In the genomic region with DNA sequence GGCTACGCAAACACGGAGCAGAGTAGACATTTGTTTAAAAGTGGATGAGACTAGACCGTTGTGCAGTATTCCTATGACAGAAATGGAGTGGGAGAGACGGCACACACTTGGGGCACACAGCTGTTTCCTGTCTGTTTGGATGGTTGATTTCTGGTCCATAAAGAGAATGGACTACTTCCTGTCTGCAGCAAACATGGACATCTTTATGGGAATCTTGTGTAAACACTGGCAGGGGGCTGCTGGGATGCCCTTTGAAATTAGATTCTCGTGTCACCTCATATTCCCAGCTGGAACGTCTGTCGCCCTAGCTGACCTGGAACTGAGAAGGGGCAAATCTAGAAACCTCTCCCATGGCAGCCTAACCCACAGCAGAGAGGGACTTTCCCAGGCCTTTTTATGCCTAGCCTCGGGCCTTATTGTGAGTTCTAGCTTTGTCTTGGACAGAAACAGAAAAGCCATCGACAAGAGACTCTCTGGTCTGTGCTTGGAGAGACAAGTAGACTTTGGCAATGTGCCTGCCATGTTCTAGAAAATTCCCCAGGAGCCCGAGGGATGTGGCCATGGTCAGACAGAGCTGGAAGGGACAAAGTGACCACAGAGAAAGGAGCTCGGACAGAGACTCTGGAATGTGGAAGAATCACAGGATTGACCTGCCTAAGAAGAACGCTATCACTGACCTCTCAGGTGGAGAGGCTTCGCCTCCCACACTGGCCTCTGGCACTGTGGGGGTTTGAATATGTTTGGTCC, we compare ENCODE assay signal across 12 mouse cellular contexts.
DNase-seq lines count a peak whose midpoint lies in the region; ATAC-seq and TF ChIP-seq lines count a peak whose summit lies in the region.
"Had no signal": no experiment of that assay in that cellular context is flagged by ENCODE, and none has a peak within 500 bp of the region (broad histone marks: within the 10 kb centered on the region; RNA-seq: fewer than 3 reads in every experiment).

No protein-coding gene starts in this region.

- WGBS in kidney, embryonic 15.5 days: 34% methylated on average over 13 of the region's 13 CpGs
- WGBS in lung, embryonic 14.5 days: 36% methylated on average over 13 of the region's 13 CpGs
- WGBS in stomach, embryonic 16.5 days: 50% methylated on average over 13 of the region's 13 CpGs

- peaks cover 5% of the 10 kb centered on the region; the same call in 1 of the 2 replicates for H3K27me3 ChIP-seq in kidney, embryonic 15.5 days
- no peaks in the 10 kb centered on the region for H3K27me3 ChIP-seq in lung, embryonic 14.5 days (ENCODE audit: insufficient read depth, low read length)
- H3K27me3 ChIP-seq in stomach, embryonic 16.5 days (ENCODE audit: control insufficient read depth, insufficient read depth, low read length): no peaks in the 10 kb centered on the region
- H3K27me3 ChIP-seq: liver, embryonic 12.5 days; midbrain, embryonic 12.5 days had no signal

- intact Hi-C loops in left cerebral cortex, postnatal 36 days (cut with DNase I): loop anchor here (5.0 to 10.0 kb wide), 3 partner anchors 48 to 235 kb away; a partner anchor contains a TSS

- peak overlapping the region; percentile 64 for H3K27ac ChIP-seq in kidney, embryonic 15.5 days
- peak overlapping the region; percentile 71 for H3K27ac ChIP-seq in lung, embryonic 14.5 days (ENCODE audit: low read depth)
- peak overlapping the region; percentile 20; the same call in 1 of the 2 replicates for H3K27ac ChIP-seq in stomach, embryonic 16.5 days (ENCODE audit: low read length)
- H3K27ac ChIP-seq: liver, embryonic 12.5 days; midbrain, embryonic 12.5 days had no signal

- DNase-seq in urinary bladder, postnatal 4 days (ENCODE audit: low spot score in 2 of 2): peak; percentile 16 to 52
- no peak for DNase-seq in urinary bladder, postnatal 25 days (ENCODE audit: low spot score)
- DNase-seq in lung, embryonic 14.5 days: peak; percentile 90
- no peak for DNase-seq in left cerebral cortex, postnatal 36 days (ENCODE audit: low spot score in 2 of 2)
- DNase-seq in left cerebral cortex, adult 18-20 months (ENCODE audit: low spot score in 2 of 2): no peak
- DNase-seq: cerebellum, adult 9-11 months; forebrain, postnatal 0 days had no signal

- no peak for TF ChIP-seq CTCF in lung, embryonic 14.5 days (IDR thresholded peaks at IDR 0.05; ENCODE audit: low read depth)

- ATAC-seq in kidney, embryonic 15.5 days (replicated peaks; ENCODE audit: low FRiP score): peak; percentile 52
- ATAC-seq in lung, embryonic 14.5 days (ENCODE audit: insufficient read depth): peak; percentile 75
- no peak for ATAC-seq in stomach, embryonic 16.5 days (ENCODE audit: insufficient read depth, low FRiP score)
- ATAC-seq in megakaryocyte progenitor cell, adult 5-6 weeks (replicated peaks; ENCODE audit: poor library complexity): no peak
- ATAC-seq: forebrain, postnatal 0 days; liver, embryonic 12.5 days had no signal

- no peaks in the 10 kb centered on the region for H3K36me3 ChIP-seq in kidney, embryonic 15.5 days
- no peaks in the 10 kb centered on the region for H3K36me3 ChIP-seq in lung, embryonic 14.5 days (ENCODE audit: insufficient read depth)
- H3K36me3 ChIP-seq in stomach, embryonic 16.5 days (ENCODE audit: control insufficient read depth, insufficient read depth, low read length): no peaks in the 10 kb centered on the region
- H3K36me3 ChIP-seq: liver, embryonic 12.5 days; midbrain, embryonic 12.5 days had no signal

- H3K4me3 ChIP-seq in kidney, embryonic 15.5 days (replicated peaks): no peak overlapping the region
- no peak overlapping the region for H3K4me3 ChIP-seq in lung, embryonic 14.5 days (ENCODE audit: low read depth, low read length)
- no peak overlapping the region for H3K4me3 ChIP-seq in stomach, embryonic 16.5 days (replicated peaks; ENCODE audit: low read length)
- H3K4me3 ChIP-seq: liver, embryonic 12.5 days; midbrain, embryonic 12.5 days had no signal

- H3K9me3 ChIP-seq in kidney, embryonic 15.5 days (replicated peaks): no peaks in the 10 kb centered on the region
- no peaks in the 10 kb centered on the region for H3K9me3 ChIP-seq in lung, embryonic 14.5 days (ENCODE audit: low read depth, low read length)
- no peaks in the 10 kb centered on the region for H3K9me3 ChIP-seq in stomach, embryonic 16.5 days (replicated peaks; ENCODE audit: control insufficient read depth, low read length)
- H3K9me3 ChIP-seq: liver, embryonic 12.5 days; midbrain, embryonic 12.5 days had no signal

- H3K4me2 ChIP-seq in kidney, embryonic 15.5 days: no peak overlapping the region
- H3K4me2 ChIP-seq in lung, embryonic 14.5 days: no peak overlapping the region
- no peak overlapping the region for H3K4me2 ChIP-seq in stomach, embryonic 16.5 days (ENCODE audit: low read depth, low read length)
- H3K4me2 ChIP-seq: liver, embryonic 12.5 days; midbrain, embryonic 12.5 days had no signal

- no peak overlapping the region for H3K9ac ChIP-seq in kidney, embryonic 15.5 days
- H3K9ac ChIP-seq in lung, embryonic 14.5 days: no peak overlapping the region
- H3K9ac ChIP-seq in stomach, embryonic 16.5 days (ENCODE audit: low read length): no peak overlapping the region
- H3K9ac ChIP-seq: forebrain, postnatal 0 days; liver, embryonic 12.5 days; midbrain, embryonic 12.5 days had no signal

- peaks cover 43% of the 10 kb centered on the region for H3K4me1 ChIP-seq in kidney, embryonic 15.5 days
- peaks cover 35% of the 10 kb centered on the region for H3K4me1 ChIP-seq in lung, embryonic 14.5 days (ENCODE audit: insufficient read depth)
- H3K4me1 ChIP-seq in stomach, embryonic 16.5 days (ENCODE audit: control insufficient read depth, insufficient read depth, low read length): peaks cover 20% of the 10 kb centered on the region
- H3K4me1 ChIP-seq: liver, embryonic 12.5 days had no signal

Comparison
In these comparisons a context has a peak if more than half of its experiments do, and no peak if none do; other contexts are left out.
1. DNase-seq: peak in urinary bladder, postnatal 4 days (2 of 2) and lung, embryonic 14.5 days (single experiment); none in urinary bladder, postnatal 25 days (single experiment), left cerebral cortex, postnatal 36 days (0 of 2) and left cerebral cortex, adult 18-20 months (0 of 2).
2. ATAC-seq: peak in kidney, embryonic 15.5 days (single experiment) and lung, embryonic 14.5 days (single experiment); none in stomach, embryonic 16.5 days (single experiment) and megakaryocyte progenitor cell, adult 5-6 weeks (single experiment).
3. H3K27ac ChIP-seq: peak in every context shown above with its lines; median percentile 71 in lung, embryonic 14.5 days; 64 in kidney, embryonic 15.5 days; 20 in stomach, embryonic 16.5 days.